Mouse (Mus musculus): Measurements from ENCODE around the gene Adam22.
"Not testable (repeated sequence)": the region's sequence is repeated elsewhere in the genome, so short reads cannot be mapped to it uniquely, and the experiment has no call there.

Gene Adam22

GRCm38 (mm10) chr5:8055721-8056129 lies 312.2 kb downstream of the Adam22 start:
- DNase-seq: no peak

- DNase-seq: no peak
Measured at GRCm38 (mm10) chr5:8053827-8054226, 314.1 kb downstream of the Adam22 start.

- peak in 1 of 2 experiments; percentile 21 for DNase-seq
Measured at GRCm38 (mm10) chr5:8045855-8046254, 322.1 kb downstream of the Adam22 start, which contains the start of gene Sri. Gene Sri, plus strand, starts transcription at chr5:8046078.

- DNase-seq: not testable (repeated sequence)
Measured at GRCm38 (mm10) chr5:8034596-8034995, 333.4 kb downstream of the Adam22 start.
